Mouse (Mus musculus) ES-E14 (cell line): ENCODE results near the gene Ankrd11. TPM values are rescaled to one million over a fixed set of nuclear protein-coding genes. Genes with fewer than 3 reads are reported as not detected.

ENCODE experiments used
- DNase-seq: peaks from one replicate; pipeline ENCODE4 v3.0.0-alpha.2; 2013; ENCODE audit warnings: low read depth, low spot score
- H3K27ac ChIP-seq: 2 replicates; pipeline ENCODE4 v1.5.1; 2012; ENCODE audit warnings: low read depth, mild to moderate bottlenecking, low read length, moderate library complexity, mixed read lengths; ENCODE audit not compliant: poor library complexity, insufficient read depth, severe bottlenecking
- H3K36me3 ChIP-seq: 2 replicates; pipeline ENCODE4 v1.6.1; 2012; ENCODE audit warnings: mild to moderate bottlenecking, low read length, moderate library complexity, mixed read lengths; ENCODE audit not compliant: control insufficient read depth, poor library complexity, insufficient read depth, severe bottlenecking
- H3K4me1 ChIP-seq, 2 experiments: fragments of 150-350 bp in 1 of 2; sonication (generic) in 1 of 2; 2 replicates each; pipeline ENCODE4 v1.6.1; 2012; ENCODE audit warnings: low read length in 2 of 2, mild to moderate bottlenecking in 1 of 2, mixed read lengths in 1 of 2; ENCODE audit not compliant: control insufficient read depth in 2 of 2, insufficient read depth in 2 of 2, poor library complexity in 1 of 2
- H3K4me3 ChIP-seq, 2 experiments: fragments of 150-350 bp in 1 of 2; sonication (generic) in 1 of 2; 2 replicates each; pipeline ENCODE4 v1.5.1; 2012; ENCODE audit warnings: low read length in 2 of 2, low read depth in 1 of 2, mild to moderate bottlenecking in 1 of 2, mixed read lengths in 1 of 2; ENCODE audit not compliant: insufficient read depth in 1 of 2, poor library complexity in 1 of 2, severe bottlenecking in 1 of 2
- H3K9ac ChIP-seq: 2 replicates; pipeline ENCODE4 v1.6.1; 2012; ENCODE audit warnings: low read depth, mild to moderate bottlenecking, low read length, mixed read lengths; ENCODE audit not compliant: poor library complexity, insufficient read depth, severe bottlenecking
- H3K9me3 ChIP-seq: fragments of 150-350 bp; sonication (generic); 2 replicates; pipeline ENCODE4 v1.6.1; 2012; ENCODE audit warnings: low read depth, mild to moderate bottlenecking, low read length; ENCODE audit not compliant: control insufficient read depth, insufficient read depth
- CHD2 ChIP-seq: IDR thresholded peaks from 2 replicates; pipeline ENCODE4 v1.6.1; 2014; ENCODE audit warnings: mild to moderate bottlenecking, low read depth, low read length, inconsistent platforms
- HCFC1 ChIP-seq: IDR thresholded peaks from 2 replicates; pipeline ENCODE4 v1.6.1; 2012; ENCODE audit warnings: low read length, inconsistent platforms, borderline replicate concordance; ENCODE audit not compliant: insufficient read depth
- MAFK ChIP-seq: IDR thresholded peaks from 2 replicates; pipeline ENCODE4 v1.6.1; 2014; ENCODE audit warnings: mild to moderate bottlenecking, low read depth, low read length, inconsistent platforms; ENCODE audit not compliant: insufficient read depth
- ZC3H11A ChIP-seq: IDR thresholded peaks from 2 replicates; pipeline ENCODE4 v1.6.1; 2012; ENCODE audit warnings: low read depth, mild to moderate bottlenecking, inconsistent platforms, low read length, borderline replicate concordance
- ZNF384 ChIP-seq: IDR thresholded peaks from 2 replicates; pipeline ENCODE4 v1.6.1; 2012; ENCODE audit warnings: low read depth, low read length, inconsistent platforms
- in situ Hi-C, 2 experiments: fragments of 600-800 bp; cut with MboI; formaldehyde crosslinking; loops; one replicate each; pipeline ENCODE4 v1.15.1; 2025; ENCODE audit warnings: low sequenced_read_pairs in 2 of 2, inconsistent platforms in 1 of 2; ENCODE audit not compliant: unreplicated experiment in 2 of 2
- total RNA-seq: library from RNA; depleted of rRNA; stranded (reverse); fragments of 300-350 nt; gene quantifications from 2 replicates; pipeline ENCODE4 v1.2.3, GENCODE M21; 2012

The Ankrd11 gene
- total RNA-seq, 1 experiment: 155 TPM

- no peak for DNase-seq
- TF ChIP-seq CHD2 (no peak), HCFC1 (no peak), MAFK (no peak), ZNF384 (no peak), ZC3H11A (no peak)
- H3K9ac ChIP-seq: no peak overlapping the region
- H3K9me3 ChIP-seq: no peaks in the 10 kb centered on the region
- H3K4me3 ChIP-seq: no peak overlapping the region
- no peak overlapping the region for H3K27ac ChIP-seq
- in situ Hi-C loops: no loop called here
- peaks cover 2% of the 10 kb centered on the region; the same call in 1 of the 2 replicates for H3K36me3 ChIP-seq
- peaks cover 1 to 8% of the 10 kb centered on the region in 2 experiments; a peak in 3 of 4 replicates for H3K4me1 ChIP-seq
Observed at GRCm38 (mm10) chr8:123011321-123011720, 30.8 kb downstream of the Ankrd11 start.

GRCm38 (mm10) chr8:123005805-123006204 lies 36.3 kb downstream of the Ankrd11 start:
- Histone ChIP-seq H3K27ac (no peak overlapping the region), H3K4me3 (no peak overlapping the region), H3K9me3 (no peaks in the 10 kb centered on the region), H3K9ac (no peak overlapping the region), H3K4me1 (peaks cover 20 to 25% of the 10 kb centered on the region in 2 experiments), H3K36me3 (no peaks in the 10 kb centered on the region)
- TF ChIP-seq ZC3H11A: no peak
- no peak for TF ChIP-seq MAFK
- DNase-seq: no peak
- in situ Hi-C loops: no loop called here

DNA sequence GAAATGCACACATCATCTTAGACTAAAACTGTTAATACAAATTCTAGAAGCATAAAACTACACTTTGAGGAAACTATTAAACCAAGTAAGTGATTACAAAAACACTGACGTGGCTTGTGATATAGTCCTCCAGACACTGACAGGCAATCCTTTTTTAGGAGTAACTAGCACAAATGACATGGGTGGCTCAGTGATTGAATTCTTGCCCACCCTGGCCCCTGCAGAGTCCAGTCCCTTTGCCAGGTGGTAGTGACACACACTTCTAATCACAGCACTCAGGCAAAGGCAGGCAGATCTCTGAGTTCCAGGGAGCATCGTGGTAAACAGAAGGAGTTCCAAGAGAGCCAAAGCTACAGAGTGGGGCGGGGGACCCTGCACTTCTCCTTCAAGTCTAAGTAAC lies 36.7 kb downstream of the Ankrd11 start:
- no peak for DNase-seq
- no peak overlapping the region for H3K27ac ChIP-seq
- H3K9ac ChIP-seq: no peak overlapping the region
- H3K36me3 ChIP-seq: no peaks in the 10 kb centered on the region
- H3K4me1 ChIP-seq: peaks cover 20 to 26% of the 10 kb centered on the region in 2 experiments
- TF ChIP-seq MAFK: no peak
- TF ChIP-seq ZC3H11A: no peak
- TF ChIP-seq HCFC1: no peak
- no peak for TF ChIP-seq CHD2
- TF ChIP-seq ZNF384: no peak
- no peak overlapping the region for H3K4me3 ChIP-seq
- no peaks in the 10 kb centered on the region for H3K9me3 ChIP-seq
- in situ Hi-C loops: no loop called here

GRCm38 (mm10) chr8:123004033-123004922 lies 37.8 kb downstream of the Ankrd11 start:
- Histone ChIP-seq H3K9ac (no peak overlapping the region), H3K27ac (no peak overlapping the region), H3K4me1 (peaks cover 20 to 26% of the 10 kb centered on the region in 2 experiments), H3K9me3 (no peaks in the 10 kb centered on the region), H3K4me3 (no peak overlapping the region), H3K36me3 (no peaks in the 10 kb centered on the region)
- TF ChIP-seq CHD2 (no peak), HCFC1 (no peak), ZC3H11A (no peak), ZNF384 (no peak), MAFK (no peak)
- DNase-seq: no peak
- in situ Hi-C loops: no loop called here
